Mouse (Mus musculus) ovary, postnatal 14 days (tissue): ENCODE results near the gene Btbd35f10.
"Not testable (repeated sequence)": the region's sequence is repeated elsewhere in the genome, so short reads cannot be mapped to it uniquely, and the experiment has no call there.

Experiments
- DNase-seq: peaks from one replicate; pipeline ENCODE4 v3.0.0; 2022; ENCODE audit warnings: low spot score

The Btbd35f10 gene

GRCm38 (mm10) chrX:3752785-3753184 lies at the start of gene Btbd35f10:
Gene Btbd35f10, minus strand, starts transcription at chrX:3752885.
- DNase-seq, result not testable (repeated sequence)
